Mouse (Mus musculus) myocyte (in vitro differentiated cells): ENCODE data around the gene Nmral1.

Experiments used
- CEBPB ChIP-seq: IDR thresholded peaks from 2 replicates; pipeline ENCODE4 v1.6.1; 2011; ENCODE audit warnings: mild to moderate bottlenecking, moderate library complexity; ENCODE audit not compliant: poor library complexity, insufficient read depth, severe bottlenecking
- MAX ChIP-seq: IDR thresholded peaks from one replicate; pipeline ENCODE4 v1.6.1; 2011; ENCODE audit warnings: low read depth, mild to moderate bottlenecking, control low read depth
- MYOD1 ChIP-seq, 3 experiments: IDR thresholded peaks; one replicate each; pipeline ENCODE4 v1.6.1; 2011; ENCODE audit warnings: control low read depth in 2 of 3, low read depth in 2 of 3, mild to moderate bottlenecking in 2 of 3, moderate library complexity in 1 of 3; ENCODE audit not compliant: insufficient read length in 2 of 3, control insufficient read depth in 1 of 3
- MYOG ChIP-seq, 3 experiments: IDR thresholded peaks; one replicate each; pipeline ENCODE4 v1.6.1; 2011; ENCODE audit warnings: control low read depth in 2 of 3, low read depth in 2 of 3, mild to moderate bottlenecking in 2 of 3; ENCODE audit not compliant: insufficient read length in 2 of 3, control insufficient read depth in 1 of 3, insufficient read depth in 1 of 3
- POLR2A ChIP-seq: IDR thresholded peaks from one replicate; pipeline ENCODE4 v1.6.1; 2011; ENCODE audit warnings: low read depth, mild to moderate bottlenecking, control low read depth, moderate library complexity; ENCODE audit not compliant: insufficient read length
- POLR2AphosphoS2 ChIP-seq: IDR thresholded peaks from one replicate; pipeline ENCODE4 v1.6.1; 2011; ENCODE audit warnings: low read depth, control low read depth; ENCODE audit not compliant: insufficient read length
- REST ChIP-seq: IDR thresholded peaks from one replicate; pipeline ENCODE4 v1.6.1; 2011; ENCODE audit warnings: mild to moderate bottlenecking, control low read depth, moderate library complexity; ENCODE audit not compliant: insufficient read depth, insufficient read length
- TCF12 ChIP-seq: IDR thresholded peaks from one replicate; pipeline ENCODE4 v1.6.1; 2011; ENCODE audit warnings: mild to moderate bottlenecking, control low read depth; ENCODE audit not compliant: poor library complexity, insufficient read depth, severe bottlenecking
- TCF3 ChIP-seq: IDR thresholded peaks from one replicate; pipeline ENCODE4 v1.6.1; 2011; ENCODE audit warnings: low read depth, control low read depth; ENCODE audit not compliant: insufficient read length
- USF1 ChIP-seq: IDR thresholded peaks from one replicate; pipeline ENCODE4 v1.6.1; 2011; ENCODE audit warnings: low read depth, mild to moderate bottlenecking, control low read depth, moderate library complexity

- TF ChIP-seq REST = no peak
- TF ChIP-seq TCF12 = no peak
- TF ChIP-seq MAX = no peak
- TF ChIP-seq CEBPB = no peak
- TF ChIP-seq USF1 = no peak
- no peak for TF ChIP-seq POLR2A
- no peak for TF ChIP-seq MYOD1 (IDR thresholded peaks at IDR 0.05; ENCODE audit: control insufficient read depth in 1 of 3, insufficient read length in 2 of 3, low read depth in 2 of 3)
- TF ChIP-seq TCF3 = no peak
- TF ChIP-seq POLR2AphosphoS2 = no peak
- TF ChIP-seq MYOG (IDR thresholded peaks at IDR 0.05; ENCODE audit: control insufficient read depth in 1 of 3, insufficient read depth in 1 of 3, insufficient read length in 2 of 3, low read depth in 2 of 3) = no peak
These were observed 8.4 kb upstream of the Nmral1 start for GRCm38 (mm10) chr16:4727526-4727925.
